ENCODE assay signal across 9 mouse cellular contexts in genomic region chr17:91088037-91088715, GRCm38 (mm10). TPM values are rescaled to one million over a fixed set of nuclear protein-coding genes. Genes with fewer than 3 reads are reported as not detected.
DNase-seq lines count a peak whose midpoint lies in the region; ATAC-seq lines count a peak whose summit lies in the region.
"Had no signal": no experiment of that assay in that cellular context is flagged by ENCODE, and none has a peak within 500 bp of the region (broad histone marks: within the 10 kb centered on the region; RNA-seq: fewer than 3 reads in every experiment).

No protein-coding gene starts in this region.

- no peaks in the 10 kb centered on the region for H3K27me3 ChIP-seq in hindbrain, embryonic 13.5 days
- H3K27me3 ChIP-seq in hindbrain, embryonic 12.5 days, result no peaks in the 10 kb centered on the region
- H3K27me3 ChIP-seq: embryonic facial prominence, embryonic 15.5 days had no signal

- 77% methylated on average over 81 of the region's 82 CpGs for WGBS in hindbrain, embryonic 13.5 days
- WGBS in hindbrain, embryonic 12.5 days, result 77% methylated on average over 73 of the region's 82 CpGs

- peak overlapping the region; percentile 54; the same call in 1 of the 2 replicates for H3K4me2 ChIP-seq in hindbrain, embryonic 13.5 days
- no peak overlapping the region for H3K4me2 ChIP-seq in hindbrain, embryonic 12.5 days (replicated peaks)
- H3K4me2 ChIP-seq: embryonic facial prominence, embryonic 15.5 days had no signal

- H3K4me1 ChIP-seq in hindbrain, embryonic 13.5 days (replicated peaks), result peaks cover 31% of the 10 kb centered on the region
- H3K4me1 ChIP-seq in hindbrain, embryonic 12.5 days, result peaks cover 5% of the 10 kb centered on the region
- H3K4me1 ChIP-seq: embryonic facial prominence, embryonic 15.5 days had no signal

- peaks cover 21% of the 10 kb centered on the region for H3K36me3 ChIP-seq in hindbrain, embryonic 13.5 days
- H3K36me3 ChIP-seq in hindbrain, embryonic 12.5 days, result peaks cover 19% of the 10 kb centered on the region
- H3K36me3 ChIP-seq: embryonic facial prominence, embryonic 15.5 days had no signal

- DNase-seq in cerebellum, adult 11 months, result peak; percentile 32
- DNase-seq in cerebellum, adult 8-10 months, result no peak
- peak; percentile 35 to 47 for DNase-seq in right cerebral cortex, postnatal 10 days (ENCODE audit: low spot score in 2 of 2)
- DNase-seq in right cerebral cortex, postnatal 25 days, result no peak
- DNase-seq in testis, postnatal 14 days (ENCODE audit: low spot score), result peak; percentile 39
- no peak for DNase-seq in urinary bladder, postnatal 14 days (ENCODE audit: low spot score)

- H3K4me3 ChIP-seq in hindbrain, embryonic 13.5 days, result peak overlapping the region; percentile 34; the same call in 1 of the 2 replicates
- no peak overlapping the region for H3K4me3 ChIP-seq in hindbrain, embryonic 12.5 days
- H3K4me3 ChIP-seq: embryonic facial prominence, embryonic 15.5 days had no signal

- H3K9ac ChIP-seq in hindbrain, embryonic 13.5 days, result no peak overlapping the region
- H3K9ac ChIP-seq in hindbrain, embryonic 12.5 days, result no peak overlapping the region
- H3K9ac ChIP-seq: embryonic facial prominence, embryonic 15.5 days had no signal

- H3K27ac ChIP-seq in hindbrain, embryonic 13.5 days, result no peak overlapping the region
- H3K27ac ChIP-seq in hindbrain, embryonic 12.5 days, result no peak overlapping the region
- H3K27ac ChIP-seq: embryonic facial prominence, embryonic 15.5 days had no signal

- ATAC-seq in hindbrain, embryonic 13.5 days (ENCODE audit: low FRiP score), result no peak
- ATAC-seq in hindbrain, embryonic 12.5 days (ENCODE audit: low FRiP score), result no peak

- H3K9me3 ChIP-seq in hindbrain, embryonic 13.5 days, result peaks cover 12% of the 10 kb centered on the region
- H3K9me3 ChIP-seq in hindbrain, embryonic 12.5 days (replicated peaks), result peaks cover 11% of the 10 kb centered on the region
- H3K9me3 ChIP-seq: embryonic facial prominence, embryonic 15.5 days had no signal

RNA-seq across cellular contexts. Expression of gene Nrxn1, which starts 4.7 kb away (rescaled TPM):
- 142 and 143 TPM in 2 replicates for polyA plus RNA-seq in hindbrain, embryonic 13.5 days (2015; fragmentation: Nextera tagmentation; extraction: Ambion mirVana)
- polyA plus RNA-seq in hindbrain, embryonic 12.5 days (2016; fragmentation: Nextera tagmentation; extraction: Ambion mirVana), result 48.8 and 52.7 TPM in 2 replicates

Comparison
In these comparisons a context has a peak if more than half of its experiments do, and no peak if none do; other contexts are left out.
1. DNase-seq: peak in cerebellum, adult 11 months (single experiment), right cerebral cortex, postnatal 10 days (2 of 2) and testis, postnatal 14 days (single experiment); none in cerebellum, adult 8-10 months (single experiment), right cerebral cortex, postnatal 25 days (single experiment) and urinary bladder, postnatal 14 days (single experiment).